Mouse (Mus musculus): ENCODE data around the gene Depdc1b.

GRCm38 (mm10) chr13:108335257-108336003, 19.3 kb downstream of the Depdc1b start:
- TF ChIP-seq CTCF (conservative IDR thresholded peaks at IDR 0.05; ENCODE audit: insufficient read depth, insufficient read length, low read depth, low read length): no peak
- no peak for TF ChIP-seq POLR2A (IDR thresholded peaks at IDR 0.05; ENCODE audit: low read depth, low read length)
